8 mouse cellular contexts compared by ENCODE assay signal in the genomic region with DNA sequence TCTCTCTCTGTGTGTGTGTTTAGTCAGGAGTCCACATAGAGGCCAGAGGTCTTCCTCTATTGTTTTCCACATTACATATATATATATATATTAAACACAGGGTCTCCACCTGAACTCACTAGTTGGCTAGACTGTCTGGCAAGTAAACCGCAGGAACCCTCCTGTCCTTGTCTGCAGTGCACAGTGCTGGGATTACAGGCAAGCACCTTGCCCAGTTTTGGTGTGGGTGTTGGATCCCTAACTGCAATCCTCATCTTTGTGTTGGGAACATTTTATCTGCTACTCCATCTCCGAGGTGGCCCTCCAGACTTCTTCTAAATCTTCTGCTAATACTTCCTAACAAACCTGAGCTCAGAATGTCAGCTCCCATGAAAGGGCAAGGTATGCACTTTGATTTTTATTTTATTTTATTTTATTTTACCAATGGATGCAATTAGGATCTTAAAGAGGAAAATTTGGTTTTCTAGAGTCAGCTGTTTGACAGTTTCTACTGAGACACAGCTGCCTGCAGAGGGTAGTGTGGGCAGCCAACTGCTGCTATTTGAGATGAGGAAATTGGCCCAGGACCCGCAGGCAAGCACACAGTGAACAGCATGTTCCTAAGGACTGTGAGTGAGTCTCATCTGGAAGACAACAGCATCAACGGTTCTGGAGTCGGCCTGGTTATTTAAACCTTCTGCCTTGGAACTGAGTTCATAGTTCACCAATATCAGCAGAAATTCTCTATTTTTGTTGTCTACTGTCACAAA.
A peak's percentile ranks its signal among the peaks of the same experiment; 100 is the strongest.
DNase-seq lines count a peak whose midpoint lies in the region; ATAC-seq and TF ChIP-seq lines count a peak whose summit lies in the region.

No protein-coding gene starts in this region.

- ATAC-seq in kidney, embryonic 16.5 days (ENCODE audit: low FRiP score, low TSS enrichment), result no peak

- 63% methylated on average over 5 of the region's 5 CpGs for WGBS in kidney, embryonic 16.5 days

- peaks cover 37% of the 10 kb centered on the region for H3K4me1 ChIP-seq in kidney, embryonic 16.5 days (ENCODE audit: insufficient read depth, low read length)

- no peak overlapping the region for H3K27ac ChIP-seq in kidney, embryonic 16.5 days (ENCODE audit: low read length)
- peak overlapping the region; percentile 32 for H3K27ac ChIP-seq in gastrocnemius, adult 2 months

- H3K27me3 ChIP-seq in kidney, embryonic 16.5 days (ENCODE audit: insufficient read depth, low read length), result no peaks in the 10 kb centered on the region

- no peaks in the 10 kb centered on the region for H3K36me3 ChIP-seq in kidney, embryonic 16.5 days (ENCODE audit: insufficient read depth, low read length)

- no peak overlapping the region for H3K9ac ChIP-seq in kidney, embryonic 16.5 days (replicated peaks; ENCODE audit: low read length)

- DNase-seq in kidney, postnatal 10 days, result peak; percentile 48
- peak; percentile 87 for DNase-seq in gastrocnemius, adult 2 months
- peak; percentile 48 to 62 for DNase-seq in kidney, postnatal 25 days
- peak; percentile 73 for DNase-seq in lung, postnatal 25 days (ENCODE audit: low spot score)
- no peak for DNase-seq in embryo, embryonic 11 days
- DNase-seq in cerebellum, adult 9-11 months, result no peak
- no peak for DNase-seq in cerebellum, postnatal 4 days (ENCODE audit: low spot score in 2 of 2)

- no peaks in the 10 kb centered on the region for H3K9me3 ChIP-seq in kidney, embryonic 16.5 days (ENCODE audit: low read length)

- no peak overlapping the region for H3K4me2 ChIP-seq in kidney, embryonic 16.5 days (replicated peaks; ENCODE audit: low read depth, low read length)

- intact Hi-C loops in gastrocnemius, adult 2 months (cut with DNase I), result loop anchor here (1.0 kb wide), 1 partner anchor 143 kb away; no protein-coding TSS in a partner anchor

- H3K4me3 ChIP-seq in kidney, embryonic 16.5 days (ENCODE audit: low read length), result no peak overlapping the region
- no peak overlapping the region for H3K4me3 ChIP-seq in gastrocnemius, adult 2 months

- TF ChIP-seq CTCF in gastrocnemius, adult 2 months (IDR thresholded peaks at IDR 0.05), result peak; percentile 60

Comparison
In these comparisons a context has a peak if more than half of its experiments do, and no peak if none do; other contexts are left out.
1. DNase-seq: peak in kidney, postnatal 10 days (single experiment), gastrocnemius, adult 2 months (single experiment), kidney, postnatal 25 days (2 of 2) and lung, postnatal 25 days (single experiment); none in embryo, embryonic 11 days (single experiment), cerebellum, adult 9-11 months (single experiment) and cerebellum, postnatal 4 days (0 of 2).